Mouse (Mus musculus): ENCODE measurements around the gene Impdh2.
A peak's percentile ranks its signal among the peaks of the same experiment; 100 is the strongest.

Impdh2 gene

GRCm38 (mm10) chr9:108560227-108560841 lies at the start of gene Impdh2:
TSS of gene Impdh2 (plus strand) at chr9:108560286.
- peak; percentile 98 for DNase-seq (ENCODE audit: low read depth)

GRCm38 (mm10) chr9:108516380-108517251 lies 43.5 kb upstream of the Impdh2 start, which contains the start of gene Qrich1:
TSS of gene Qrich1 (plus strand) at chr9:108516806.
- peak; percentile 96 for DNase-seq (ENCODE audit: low read depth)

GRCm38 (mm10) chr9:108517253-108517930 lies 42.7 kb upstream of the Impdh2 start:
- DNase-seq (ENCODE audit: low read depth): peak; percentile 71

DNA sequence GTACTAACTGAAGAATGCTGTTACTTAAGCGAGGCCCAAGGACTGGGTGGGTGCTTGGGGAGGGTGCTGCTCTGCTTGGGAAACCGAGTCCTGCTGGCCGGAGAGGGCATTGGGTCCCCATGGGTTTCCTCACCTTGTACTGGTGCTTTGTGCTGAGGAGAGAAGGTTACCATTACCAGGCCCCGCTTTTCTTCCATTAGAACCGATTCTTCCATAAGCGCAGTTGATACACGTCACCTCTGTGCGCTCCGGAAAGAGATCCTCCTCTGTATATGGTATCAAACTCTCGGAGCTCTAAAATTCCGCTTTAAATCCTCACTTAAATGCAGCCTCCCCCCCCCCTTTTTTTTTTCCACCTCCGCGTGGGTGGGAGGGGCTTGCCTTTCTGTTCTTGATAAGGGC lies 42.2 kb upstream of the Impdh2 start:
- DNase-seq (ENCODE audit: low read depth): peak; percentile 59

- no peak for DNase-seq (ENCODE audit: low read depth)
Measured at GRCm38 (mm10) chr9:108521604-108522003, 38.5 kb upstream of the Impdh2 start.

DNA sequence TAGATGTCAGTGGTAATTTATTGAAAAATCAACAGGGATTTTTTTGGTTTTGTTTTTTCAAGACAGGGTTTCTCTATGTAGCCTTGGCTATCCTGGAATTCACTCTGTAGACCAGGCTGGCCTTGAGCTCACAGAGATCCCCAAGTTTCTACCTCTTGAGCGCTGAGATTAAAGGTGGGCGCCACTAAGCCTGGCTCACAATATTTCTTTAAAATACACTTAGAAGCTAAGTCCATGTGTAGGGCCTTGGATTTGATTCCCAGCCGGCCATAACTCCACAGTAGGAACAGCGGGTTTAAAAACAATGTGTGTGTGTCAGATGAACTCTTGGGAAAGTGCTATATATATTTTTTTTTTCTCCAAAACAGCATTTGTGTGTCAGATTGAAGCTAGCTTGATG lies 36.7 kb upstream of the Impdh2 start:
- no peak for DNase-seq (ENCODE audit: low read depth)

DNA sequence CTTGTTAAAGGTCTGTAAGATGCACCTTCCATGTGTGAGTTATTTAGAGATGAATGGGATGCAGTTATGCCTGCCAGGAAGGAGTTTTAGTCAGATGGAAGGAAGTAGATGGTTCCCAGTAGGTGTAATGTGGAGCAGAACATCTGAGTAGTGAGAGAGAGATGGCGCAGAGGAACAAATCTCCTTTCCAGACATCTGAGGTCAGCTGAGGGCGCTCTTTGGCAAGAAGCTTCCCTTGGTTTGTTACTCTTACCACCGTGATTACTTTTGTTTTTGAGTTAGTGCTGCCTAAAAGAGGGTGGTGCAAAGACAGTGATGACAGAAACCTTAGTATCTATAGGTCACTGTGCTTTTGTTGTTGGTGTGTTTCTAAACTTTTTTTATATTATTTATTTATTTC lies 34.7 kb upstream of the Impdh2 start:
- DNase-seq (ENCODE audit: low read depth): no peak

GRCm38 (mm10) chr9:108530954-108531353 lies 29.1 kb upstream of the Impdh2 start:
- DNase-seq (ENCODE audit: low read depth): no peak

DNA sequence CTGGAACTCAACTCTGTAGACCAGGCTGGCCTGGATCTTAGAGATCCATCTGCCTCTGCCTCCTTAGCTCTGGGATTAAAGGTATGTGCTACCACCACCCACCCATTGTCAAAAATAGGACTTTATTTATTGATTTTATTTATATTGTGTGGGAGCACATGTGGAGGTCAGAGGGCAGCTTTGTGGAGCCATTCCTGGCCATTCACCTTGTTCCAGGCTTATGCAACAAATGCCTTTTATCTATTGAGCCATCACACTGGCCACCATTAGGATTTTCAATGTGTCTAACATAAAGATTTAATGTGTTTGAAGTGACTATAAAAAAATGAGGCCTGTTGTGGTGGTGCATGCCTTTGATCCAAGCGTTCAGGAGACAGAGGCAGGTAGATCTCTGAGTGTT lies 28.6 kb upstream of the Impdh2 start:
- DNase-seq (ENCODE audit: low read depth): no peak

GRCm38 (mm10) chr9:108540846-108541245 lies 19.2 kb upstream of the Impdh2 start:
- no peak for DNase-seq (ENCODE audit: low read depth)

- no peak for DNase-seq (ENCODE audit: low read depth)
Measured at GRCm38 (mm10) chr9:108545986-108546385, 14.1 kb upstream of the Impdh2 start.

DNA sequence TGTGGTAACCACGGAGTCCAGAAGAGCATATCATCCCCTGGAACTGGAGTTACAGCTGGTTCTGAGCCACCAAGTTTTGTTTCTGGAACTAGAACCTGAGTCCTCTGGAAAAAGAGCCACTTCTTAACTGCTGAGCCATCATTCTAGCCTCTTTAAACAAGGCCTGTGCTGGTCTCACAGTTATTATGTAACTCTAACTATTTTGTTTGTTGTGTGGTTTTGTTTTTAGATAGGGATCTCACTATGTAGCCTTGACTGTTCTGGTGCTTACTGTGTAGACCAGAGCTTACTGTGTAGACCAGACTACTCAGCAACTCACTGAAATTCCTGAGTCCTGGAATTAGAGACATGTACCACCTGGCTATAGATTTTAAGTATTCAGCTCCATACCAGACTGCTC lies 13.2 kb upstream of the Impdh2 start:
- no peak for DNase-seq (ENCODE audit: low read depth)

DNA sequence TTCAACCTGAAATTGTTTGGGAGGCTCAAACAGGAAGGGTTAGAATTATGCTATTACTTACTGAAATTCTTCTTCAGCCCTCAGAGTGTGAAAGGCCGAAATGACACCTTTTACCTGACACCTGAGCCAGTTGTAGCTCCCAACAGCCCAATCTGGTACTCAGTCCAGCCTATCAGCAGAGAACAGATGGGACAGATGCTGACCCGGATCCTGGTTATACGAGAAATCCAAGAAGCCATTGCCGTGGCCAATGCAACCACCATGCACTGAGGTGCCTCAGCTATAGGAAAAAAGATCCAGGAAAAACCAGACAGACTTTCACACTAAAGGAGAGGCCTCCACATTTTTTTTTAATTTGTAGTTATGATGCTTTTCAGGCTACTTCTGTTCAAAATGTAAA lies 917 bp upstream of the Impdh2 start:
- no peak for DNase-seq (ENCODE audit: low read depth)

- DNase-seq (ENCODE audit: low read depth): no peak
Measured at GRCm38 (mm10) chr9:108563671-108564070, 3.6 kb downstream of the Impdh2 start.

GRCm38 (mm10) chr9:108564131-108564530 lies 4.0 kb downstream of the Impdh2 start:
- peak; percentile 39 for DNase-seq (ENCODE audit: low read depth)

GRCm38 (mm10) chr9:108565881-108566814 lies 6.1 kb downstream of the Impdh2 start:
- DNase-seq (ENCODE audit: low read depth): no peak

DNA sequence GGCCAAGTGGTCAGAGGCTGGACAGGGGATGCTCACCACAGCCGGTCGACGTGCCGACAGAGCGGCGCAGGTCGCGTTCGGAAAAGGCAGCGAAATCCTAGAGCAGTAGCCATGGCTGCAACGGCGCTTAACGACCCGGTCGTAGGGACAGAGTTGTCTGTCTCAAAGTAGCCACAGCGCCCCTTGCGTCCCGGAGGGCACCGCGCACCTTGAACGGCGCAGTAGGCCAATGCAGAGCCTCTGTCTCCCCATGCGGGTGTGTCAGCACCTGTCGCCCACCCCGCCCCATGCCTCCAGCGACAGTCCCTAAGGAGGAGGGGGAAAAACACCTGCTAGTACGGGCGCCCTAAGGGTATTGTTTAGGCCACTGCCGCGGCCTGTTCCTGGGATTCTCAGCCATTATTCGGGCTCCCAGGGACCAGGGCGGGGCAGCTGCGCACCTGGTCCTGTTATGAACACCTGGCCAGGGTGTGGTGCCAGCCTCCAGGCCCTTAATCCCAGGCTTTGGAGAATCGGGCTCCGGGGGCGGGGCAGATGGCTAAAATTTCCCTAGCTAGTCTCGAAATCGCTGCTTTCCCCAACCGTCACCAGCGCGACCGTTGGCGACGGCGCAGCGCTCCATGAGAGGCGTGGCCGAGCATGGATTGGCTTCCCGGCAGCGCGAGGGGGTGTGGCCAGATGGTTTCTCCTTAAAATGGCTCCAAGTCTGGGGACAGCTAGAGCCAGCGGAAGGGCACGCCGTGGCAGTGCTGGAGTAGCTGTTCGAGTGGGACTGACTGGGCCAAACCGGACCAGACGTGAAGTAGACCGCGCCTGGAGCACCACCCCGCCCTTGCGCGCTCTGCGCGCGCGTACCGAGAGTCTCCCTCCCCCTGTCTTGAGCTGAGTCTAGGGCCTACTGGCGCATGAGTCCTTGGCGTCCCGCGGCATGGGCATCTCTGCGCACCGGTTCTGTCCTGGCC lies 7.0 kb downstream of the Impdh2 start, which contains the start of gene Ndufaf3:
Ndufaf3 (minus strand) TSS at position 620 of the 962 bp plus-strand sequence.
- DNase-seq (ENCODE audit: low read depth): peak; percentile 92

GRCm38 (mm10) chr9:108567931-108568419 lies 7.9 kb downstream of the Impdh2 start:
- no peak for DNase-seq (ENCODE audit: low read depth)

DNA sequence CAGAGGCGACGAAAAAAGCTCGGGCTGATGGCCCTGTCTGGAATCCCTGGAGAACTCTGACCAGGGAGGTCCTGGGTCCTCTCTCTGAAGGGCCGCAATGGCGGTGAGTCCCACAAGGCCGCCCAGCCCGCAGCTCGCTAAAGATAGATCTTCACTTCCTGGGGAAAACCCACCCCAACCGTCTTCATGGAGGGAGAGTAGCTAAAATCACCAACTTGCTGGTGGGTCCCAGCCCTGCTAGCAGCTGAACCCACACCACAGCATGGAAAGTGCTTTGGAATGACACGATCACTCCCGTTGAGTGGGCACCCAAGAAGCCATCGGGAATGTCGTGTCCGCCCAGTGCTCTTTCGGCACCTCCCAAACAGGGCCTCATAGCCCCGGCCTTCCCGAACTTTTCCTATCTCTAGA lies 8.4 kb downstream of the Impdh2 start:
- DNase-seq (ENCODE audit: low read depth): no peak
